ENCODE assay signal across 23 mouse cellular contexts in the genomic region with DNA sequence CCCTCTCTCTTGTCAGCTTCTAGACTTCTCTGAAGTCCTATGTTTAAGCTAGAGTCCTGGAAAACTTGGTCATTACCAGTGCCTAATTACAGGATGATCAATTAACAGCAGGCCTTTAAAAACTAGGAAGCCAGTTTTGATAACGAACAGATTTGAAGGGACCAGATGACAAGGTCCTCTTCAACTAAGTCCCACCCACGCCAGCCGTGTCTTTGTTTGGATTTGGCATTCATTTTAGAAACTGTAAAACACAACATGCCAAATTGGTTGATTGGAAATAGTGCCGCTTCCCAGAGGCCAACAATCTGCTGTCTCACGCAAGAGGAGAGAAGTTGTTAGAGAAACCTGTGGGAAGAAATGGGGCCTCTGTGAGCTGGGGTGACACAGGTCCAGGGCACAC.
A peak's percentile ranks its signal among the peaks of the same experiment; 100 is the strongest.
DNase-seq lines count a peak whose midpoint lies in the region; ATAC-seq lines count a peak whose summit lies in the region.
"Had no signal": no experiment of that assay in that cellular context is flagged by ENCODE, and none has a peak within 500 bp of the region (broad histone marks: within the 10 kb centered on the region; RNA-seq: fewer than 3 reads in every experiment).

No protein-coding gene starts in this region.

- H3K4me3 ChIP-seq in forebrain, embryonic 13.5 days, result no peak overlapping the region
- H3K4me3 ChIP-seq in forebrain, embryonic 15.5 days, result no peak overlapping the region
- H3K4me3 ChIP-seq: heart, embryonic 10.5 days; hindbrain, embryonic 15.5 days; intestine, embryonic 15.5 days; midbrain, embryonic 12.5 days; myocyte; neural tube, embryonic 13.5 days had no signal

- peak; percentile 8 for DNase-seq in brain, adult 2 months (ENCODE audit: low read depth, low spot score)
- DNase-seq in layer of hippocampus, adult 18-20 months (ENCODE audit: low spot score in 2 of 2), result peak; percentile 30 to 49
- peak; percentile 39 to 75 for DNase-seq in layer of hippocampus, postnatal 14 days (ENCODE audit: low spot score in 2 of 2)
- DNase-seq in urinary bladder, postnatal 14 days (ENCODE audit: low spot score), result no peak
- DNase-seq in liver, result no peak
- no peak for DNase-seq in lung, postnatal 14 days
- DNase-seq: adrenal gland, postnatal 25 days; cerebellum, adult 11 months; gastrocnemius, postnatal 10 days; heart, postnatal 4 days; kidney, adult 8-10 months; kidney, postnatal 14 days; retina, postnatal 1 day; right cerebral cortex, postnatal 25 days had no signal

- H3K9me3 ChIP-seq in forebrain, embryonic 13.5 days (replicated peaks), result no peaks in the 10 kb centered on the region
- no peaks in the 10 kb centered on the region for H3K9me3 ChIP-seq in forebrain, embryonic 15.5 days
- H3K9me3 ChIP-seq: heart, embryonic 10.5 days; hindbrain, embryonic 15.5 days; intestine, embryonic 15.5 days; midbrain, embryonic 12.5 days; neural tube, embryonic 13.5 days had no signal

- H3K9ac ChIP-seq in forebrain, embryonic 13.5 days, result no peak overlapping the region
- no peak overlapping the region for H3K9ac ChIP-seq in forebrain, embryonic 15.5 days (replicated peaks)
- H3K9ac ChIP-seq: hindbrain, embryonic 15.5 days; intestine, embryonic 15.5 days; midbrain, embryonic 12.5 days; neural tube, embryonic 13.5 days had no signal

- ATAC-seq in forebrain, embryonic 13.5 days, result no peak
- ATAC-seq in forebrain, embryonic 15.5 days (replicated peaks), result no peak
- ATAC-seq: intestine, embryonic 15.5 days; lung, postnatal 0 days had no signal

- H3K27me3 ChIP-seq in forebrain, embryonic 13.5 days, result peaks cover 42% of the 10 kb centered on the region
- peaks cover 20% of the 10 kb centered on the region for H3K27me3 ChIP-seq in forebrain, embryonic 15.5 days
- H3K27me3 ChIP-seq: intestine, embryonic 15.5 days had no signal

- no peaks in the 10 kb centered on the region for H3K36me3 ChIP-seq in forebrain, embryonic 13.5 days (ENCODE audit: poor library complexity, severe bottlenecking)
- no peaks in the 10 kb centered on the region for H3K36me3 ChIP-seq in forebrain, embryonic 15.5 days
- H3K36me3 ChIP-seq: heart, embryonic 10.5 days; hindbrain, embryonic 15.5 days; intestine, embryonic 15.5 days; midbrain, embryonic 12.5 days; neural tube, embryonic 13.5 days had no signal

- H3K4me2 ChIP-seq in forebrain, embryonic 13.5 days, result peak overlapping the region; percentile 8; the same call in 1 of the 2 replicates
- no peak overlapping the region for H3K4me2 ChIP-seq in forebrain, embryonic 15.5 days (replicated peaks)
- H3K4me2 ChIP-seq: hindbrain, embryonic 15.5 days; intestine, embryonic 15.5 days; midbrain, embryonic 12.5 days; neural tube, embryonic 13.5 days had no signal

- no peak overlapping the region for H3K27ac ChIP-seq in forebrain, embryonic 13.5 days
- H3K27ac ChIP-seq in forebrain, embryonic 15.5 days (replicated peaks), result no peak overlapping the region
- H3K27ac ChIP-seq: heart, embryonic 10.5 days; hindbrain, embryonic 15.5 days; intestine, embryonic 15.5 days; neural tube, embryonic 13.5 days had no signal

- 24% methylated on average over 5 of the region's 5 CpGs for WGBS in forebrain, embryonic 13.5 days
- 18% methylated on average over 5 of the region's 5 CpGs for WGBS in forebrain, embryonic 15.5 days

- H3K4me1 ChIP-seq in forebrain, embryonic 13.5 days, result peaks cover 33% of the 10 kb centered on the region
- H3K4me1 ChIP-seq in forebrain, embryonic 15.5 days, result peaks cover 31% of the 10 kb centered on the region
- H3K4me1 ChIP-seq: intestine, embryonic 15.5 days had no signal

Comparison
In these comparisons a context has a peak if more than half of its experiments do, and no peak if none do; other contexts are left out.
1. DNase-seq: peak in brain, adult 2 months (single experiment), layer of hippocampus, adult 18-20 months (2 of 2) and layer of hippocampus, postnatal 14 days (2 of 2); none in urinary bladder, postnatal 14 days (single experiment), liver (single experiment) and lung, postnatal 14 days (single experiment).